Mouse (Mus musculus) olfactory bulb, adult 2 months (tissue): ENCODE data around the gene Nbea.
"Not testable (repeated sequence)": the region's sequence is repeated elsewhere in the genome, so short reads cannot be mapped to it uniquely, and the experiment has no call there.

ENCODE experiments used
- CTCF ChIP-seq: fragments of 200-500 bp; IDR thresholded peaks from 2 replicates; pipeline ENCODE4 v1.5.1; 2012; ENCODE audit warnings: low read depth, mild to moderate bottlenecking, low read length, moderate library complexity; ENCODE audit not compliant: insufficient read depth
- POLR2A ChIP-seq: fragments of 200-500 bp; IDR thresholded peaks from 2 replicates; pipeline ENCODE4 v1.6.1; 2012; ENCODE audit warnings: mild to moderate bottlenecking, low read depth, low read length, moderate library complexity; ENCODE audit not compliant: insufficient read depth

GRCm38 (mm10) chr3:55621958-55622357 is 561.5 kb downstream of the Nbea start:
- not testable (repeated sequence) for TF ChIP-seq CTCF, POLR2A
